Mouse (Mus musculus) frontal cortex, postnatal 14 days (tissue): ENCODE measurements around the gene Scd1.
"Not testable (repeated sequence)": the region's sequence is repeated elsewhere in the genome, so short reads cannot be mapped to it uniquely, and the experiment has no call there.

Experiments used
- DNase-seq, 2 experiments: peaks; one replicate each; pipeline ENCODE4 v3.0.0; 2022; ENCODE audit warnings: low spot score in 2 of 2

Scd1 gene

GRCm38 (mm10) chr19:44396742-44397141 lies 10.9 kb downstream of the Scd1 start:
- no peak for DNase-seq

- no peak for DNase-seq
Measured at GRCm38 (mm10) chr19:44394972-44395371, 12.7 kb downstream of the Scd1 start.

- no peak for DNase-seq
Measured at GRCm38 (mm10) chr19:44393962-44394422, 13.7 kb downstream of the Scd1 start.

- DNase-seq = no peak
Measured at GRCm38 (mm10) chr19:44392339-44393009, 15.2 kb downstream of the Scd1 start.

GRCm38 (mm10) chr19:44391856-44392255 lies 15.8 kb downstream of the Scd1 start:
- DNase-seq = no peak

GRCm38 (mm10) chr19:44389507-44389906 lies 18.2 kb downstream of the Scd1 start:
- DNase-seq = no peak

GRCm38 (mm10) chr19:44388475-44389428 lies 18.9 kb downstream of the Scd1 start:
- DNase-seq = peak; percentile 84 to 85

- DNase-seq = no peak
Measured at GRCm38 (mm10) chr19:44387746-44388474, 19.8 kb downstream of the Scd1 start.

GRCm38 (mm10) chr19:44387089-44387671 lies 20.5 kb downstream of the Scd1 start:
- no peak for DNase-seq

GRCm38 (mm10) chr19:44385887-44386498 lies 21.7 kb downstream of the Scd1 start:
- no peak for DNase-seq

GRCm38 (mm10) chr19:44382682-44383321 lies 24.9 kb downstream of the Scd1 start:
- DNase-seq = no peak

- DNase-seq = no peak
Measured at GRCm38 (mm10) chr19:44380065-44380464, 27.6 kb downstream of the Scd1 start.

- DNase-seq = no peak
Measured at GRCm38 (mm10) chr19:44379090-44379489, 28.6 kb downstream of the Scd1 start.

- DNase-seq = no peak
Measured at GRCm38 (mm10) chr19:44377629-44378375, 29.9 kb downstream of the Scd1 start.

GRCm38 (mm10) chr19:44376511-44376951 lies 31.1 kb downstream of the Scd1 start:
- no peak for DNase-seq

GRCm38 (mm10) chr19:44372969-44373368 lies 34.7 kb downstream of the Scd1 start:
- DNase-seq = peak; percentile 13 to 50

GRCm38 (mm10) chr19:44370231-44370630 lies 37.4 kb downstream of the Scd1 start:
- DNase-seq = no peak

GRCm38 (mm10) chr19:44369371-44369770 lies 38.3 kb downstream of the Scd1 start:
- no peak for DNase-seq

GRCm38 (mm10) chr19:44367076-44367475 lies 40.6 kb downstream of the Scd1 start:
- DNase-seq = not testable (repeated sequence)

GRCm38 (mm10) chr19:44365733-44366132 lies 41.9 kb downstream of the Scd1 start:
- DNase-seq = no peak
